Mouse (Mus musculus): Measurements from ENCODE around the gene Errfi1. TPM values are rescaled to one million over a fixed set of nuclear protein-coding genes. Genes with fewer than 3 reads are reported as not detected.

Gene Errfi1
- total RNA-seq, 2 experiments from 2014 or later: 38.4 to 44.5 TPM

- intact Hi-C loops (cut with DNase I): no loop called here
Observed at GRCm38 (mm10) chr4:150842045-150842444, 11.7 kb upstream of the Errfi1 start.

GRCm38 (mm10) chr4:150843181-150843580, 10.5 kb upstream of the Errfi1 start:
- no peak for DNase-seq
- intact Hi-C loops (cut with DNase I): no loop called here

More at GRCm38 (mm10) chr4:150842045-150842444, 11.7 kb upstream of the Errfi1 start:
- no peak for DNase-seq

- intact Hi-C loops (cut with DNase I): no loop called here
- DNase-seq: no peak
Observed at GRCm38 (mm10) chr4:150846316-150846715, 7.4 kb upstream of the Errfi1 start.

GRCm38 (mm10) chr4:150849964-150850363, 3.8 kb upstream of the Errfi1 start:
- intact Hi-C loops (cut with DNase I): loop anchor here (2.0 to 5.0 kb wide), 3 partner anchors 73 to 193 kb away; no protein-coding TSS in a partner anchor
- DNase-seq: no peak

- no peak for DNase-seq
- intact Hi-C loops (cut with DNase I): loop anchor here (2.0 to 5.0 kb wide), 3 partner anchors 74 to 194 kb away; no protein-coding TSS in a partner anchor
Observed at GRCm38 (mm10) chr4:150850893-150851292, 2.8 kb upstream of the Errfi1 start.

- intact Hi-C loops (cut with DNase I): loop anchor here (5.0 kb wide), 2 partner anchors 75 to 145 kb away; no protein-coding TSS in a partner anchor
- no peak for DNase-seq
Observed at GRCm38 (mm10) chr4:150852045-150852444, 1.7 kb upstream of the Errfi1 start.

- intact Hi-C loops (cut with DNase I): loop anchor here (5.0 kb wide), 2 partner anchors 75 to 145 kb away; no protein-coding TSS in a partner anchor
- DNase-seq: peak; percentile 36 to 44
Observed at GRCm38 (mm10) chr4:150852479-150852878, 1.2 kb upstream of the Errfi1 start.

- peak; percentile 97 to 99 for DNase-seq
- intact Hi-C loops (cut with DNase I): loop anchor here (5.0 kb wide), 2 partner anchors 78 to 148 kb away; no protein-coding TSS in a partner anchor
Observed at GRCm38 (mm10) chr4:150854839-150855246, 1.1 kb downstream of the Errfi1 start.

GRCm38 (mm10) chr4:150855346-150855745, 1.6 kb downstream of the Errfi1 start:
- intact Hi-C loops (cut with DNase I): no loop called here
- peak in 1 of 2 experiments; percentile 43 for DNase-seq

GRCm38 (mm10) chr4:150860526-150860925, 6.8 kb downstream of the Errfi1 start:
- DNase-seq: no peak
- intact Hi-C loops (cut with DNase I): no loop called here

- intact Hi-C loops (cut with DNase I): no loop called here
- DNase-seq: no peak
Observed at GRCm38 (mm10) chr4:150861161-150861560, 7.4 kb downstream of the Errfi1 start.

- intact Hi-C loops (cut with DNase I): no loop called here
- no peak for DNase-seq
Observed at GRCm38 (mm10) chr4:150862626-150863375, 9.1 kb downstream of the Errfi1 start.

- peak in 1 of 2 experiments; percentile 28 for DNase-seq
- intact Hi-C loops (cut with DNase I): no loop called here
Observed at GRCm38 (mm10) chr4:150865371-150865770, 11.7 kb downstream of the Errfi1 start.

- no peak for DNase-seq
- intact Hi-C loops (cut with DNase I): no loop called here
Observed at GRCm38 (mm10) chr4:150866069-150866468, 12.3 kb downstream of the Errfi1 start.

GRCm38 (mm10) chr4:150866494-150866893, 12.8 kb downstream of the Errfi1 start:
- DNase-seq: no peak
- intact Hi-C loops (cut with DNase I): no loop called here

GRCm38 (mm10) chr4:150868161-150868560, 14.4 kb downstream of the Errfi1 start:
- no peak for DNase-seq
- intact Hi-C loops (cut with DNase I): no loop called here

- no peak for DNase-seq
- intact Hi-C loops (cut with DNase I): no loop called here
Observed at GRCm38 (mm10) chr4:150868859-150869258, 15.1 kb downstream of the Errfi1 start.

GRCm38 (mm10) chr4:150869276-150870197, 15.8 kb downstream of the Errfi1 start:
- intact Hi-C loops (cut with DNase I): no loop called here
- peak in 1 of 2 experiments; percentile 16 for DNase-seq

- no peak for DNase-seq
- intact Hi-C loops (cut with DNase I): no loop called here
Observed at GRCm38 (mm10) chr4:150870963-150871391, 17.3 kb downstream of the Errfi1 start.

GRCm38 (mm10) chr4:150871392-150872138, 17.8 kb downstream of the Errfi1 start:
- peak; percentile 61 to 64 for DNase-seq
- intact Hi-C loops (cut with DNase I): no loop called here

Measured in heart, postnatal 14 days (tissue).